Mouse (Mus musculus) forebrain, embryonic 11.5 days (tissue): ENCODE data around the gene Ociad2. TPM values are rescaled to one million over a fixed set of nuclear protein-coding genes. Genes with fewer than 3 reads are reported as not detected.

ENCODE experiments used
- ATAC-seq: fragments of 200-750 bp; cut with Nextera tagmentation; replicated peaks from 2 replicates; pipeline ENCODE4 v1.8.0; 2017; ENCODE audit warnings: moderate TSS enrichment; ENCODE audit not compliant: low FRiP score
- DNase-seq: peaks from one replicate; pipeline ENCODE4 v3.0.0-alpha.2; 2017; ENCODE audit warnings: low spot score
- H3K27ac ChIP-seq: fragments of 300-500 bp; sonication (generic); 2 replicates; pipeline ENCODE4 v1.5.1; 2014; ENCODE audit warnings: low read depth, low read length
- H3K27me3 ChIP-seq: fragments of 300-500 bp; sonication (generic); 2 replicates; pipeline ENCODE4 v1.6.1; 2014; ENCODE audit warnings: mild to moderate bottlenecking, low read length, mixed read lengths; ENCODE audit not compliant: control insufficient read depth, insufficient read depth
- H3K36me3 ChIP-seq: fragments of 300-500 bp; sonication (generic); 2 replicates; pipeline ENCODE4 v1.6.1; 2014; ENCODE audit warnings: mild to moderate bottlenecking, low read length, moderate library complexity, mixed read lengths; ENCODE audit not compliant: control insufficient read depth, insufficient read depth
- H3K4me1 ChIP-seq: fragments of 300-500 bp; sonication (generic); replicated peaks from 2 replicates; pipeline ENCODE4 v1.6.1; 2014; ENCODE audit warnings: low read length, mixed read lengths; ENCODE audit not compliant: control insufficient read depth, insufficient read depth
- H3K4me2 ChIP-seq: fragments of 300-500 bp; sonication (generic); 2 replicates; pipeline ENCODE4 v1.6.1; 2014; ENCODE audit warnings: low read depth, mild to moderate bottlenecking, low read length, moderate library complexity, mixed read lengths; ENCODE audit not compliant: severe bottlenecking
- H3K4me3 ChIP-seq: fragments of 300-500 bp; sonication (generic); 2 replicates; pipeline ENCODE4 v1.5.1; 2014; ENCODE audit warnings: low read depth, low read length
- H3K9ac ChIP-seq: fragments of 300-500 bp; sonication (generic); 2 replicates; pipeline ENCODE4 v1.6.1; 2014; ENCODE audit warnings: low read length
- H3K9me3 ChIP-seq: fragments of 300-500 bp; sonication (generic); 2 replicates; pipeline ENCODE4 v1.6.1; 2016; ENCODE audit warnings: low read length, mixed read lengths; ENCODE audit not compliant: control insufficient read depth
- WGBS: fragments of 180-500 bp; shearing (Covaris S2); extraction: QIAGEN DNeasy Blood & Tissue Kit; methylation state at CpG from one replicate; pipeline ENCODE4 v1.1.7; 2014; 5-methylcytosine and 5-hydroxymethylcytosine counted together
- polyA plus RNA-seq: library from polyadenylated mRNA; unstranded; fragments of >200 nt; fragmentation: Nextera tagmentation; extraction: Ambion mirVana; gene quantifications from 2 replicates; pipeline ENCODE4 v1.2.1, GENCODE M21; 2014

The Ociad2 gene
- polyA plus RNA-seq, 1 experiment from 2014 or later: 8.8 TPM

GRCm38 (mm10) chr5:73376041-73376440 lies 35.2 kb upstream of the Ociad2 start:
- ATAC-seq: no peak
- no peaks in the 10 kb centered on the region for H3K36me3 ChIP-seq
- no peak overlapping the region for H3K4me3 ChIP-seq
- H3K4me1 ChIP-seq: no peaks in the 10 kb centered on the region
- no peak for DNase-seq
- H3K9me3 ChIP-seq: no peaks in the 10 kb centered on the region
- H3K4me2 ChIP-seq: no peak overlapping the region
- H3K27me3 ChIP-seq: no peaks in the 10 kb centered on the region
- WGBS: 44% methylated on average over 9 of the region's 9 CpGs
- H3K9ac ChIP-seq: no peak overlapping the region
- H3K27ac ChIP-seq: no peak overlapping the region

GRCm38 (mm10) chr5:73373184-73373583 lies 32.4 kb upstream of the Ociad2 start:
- H3K4me2 ChIP-seq: no peak overlapping the region
- no peaks in the 10 kb centered on the region for H3K4me1 ChIP-seq
- H3K9me3 ChIP-seq: no peaks in the 10 kb centered on the region
- ATAC-seq: no peak
- H3K4me3 ChIP-seq: no peak overlapping the region
- H3K27ac ChIP-seq: no peak overlapping the region
- H3K36me3 ChIP-seq: no peaks in the 10 kb centered on the region
- no peak overlapping the region for H3K9ac ChIP-seq
- DNase-seq: no peak
- 77% methylated on average over 3 of the region's 3 CpGs for WGBS
- no peaks in the 10 kb centered on the region for H3K27me3 ChIP-seq

GRCm38 (mm10) chr5:73372601-73373000 lies 31.8 kb upstream of the Ociad2 start:
- no peaks in the 10 kb centered on the region for H3K27me3 ChIP-seq
- no peak overlapping the region for H3K27ac ChIP-seq
- H3K9ac ChIP-seq: no peak overlapping the region
- H3K4me3 ChIP-seq: no peak overlapping the region
- no peak overlapping the region for H3K4me2 ChIP-seq
- H3K36me3 ChIP-seq: no peaks in the 10 kb centered on the region
- no peak for ATAC-seq
- DNase-seq: no peak
- no peaks in the 10 kb centered on the region for H3K4me1 ChIP-seq
- 82% methylated on average over 5 of the region's 5 CpGs for WGBS
- no peaks in the 10 kb centered on the region for H3K9me3 ChIP-seq

- Histone ChIP-seq H3K9ac (no peak overlapping the region), H3K4me1 (no peaks in the 10 kb centered on the region), H3K4me2 (no peak overlapping the region), H3K36me3 (no peaks in the 10 kb centered on the region), H3K27me3 (no peaks in the 10 kb centered on the region), H3K4me3 (no peak overlapping the region), H3K27ac (no peak overlapping the region), H3K9me3 (no peaks in the 10 kb centered on the region)
- 59% methylated on average over 3 of the region's 3 CpGs for WGBS
- ATAC-seq (no peak), DNase-seq (no peak)
Measured at GRCm38 (mm10) chr5:73369731-73370130, 28.9 kb upstream of the Ociad2 start.

- DNase-seq: no peak
- Histone ChIP-seq H3K9me3 (no peaks in the 10 kb centered on the region), H3K36me3 (no peaks in the 10 kb centered on the region), H3K27ac (no peak overlapping the region), H3K9ac (no peak overlapping the region), H3K4me2 (no peak overlapping the region), H3K4me3 (no peak overlapping the region), H3K4me1 (no peaks in the 10 kb centered on the region), H3K27me3 (no peaks in the 10 kb centered on the region)
- WGBS: 65% methylated on average over 10 of the region's 10 CpGs
- ATAC-seq: no peak
Measured at GRCm38 (mm10) chr5:73368845-73369447, 28.1 kb upstream of the Ociad2 start.

- no peaks in the 10 kb centered on the region for H3K36me3 ChIP-seq
- no peak overlapping the region for H3K9ac ChIP-seq
- ATAC-seq: no peak
- WGBS: 68% methylated on average over 4 of the region's 4 CpGs
- H3K4me3 ChIP-seq: no peak overlapping the region
- DNase-seq: no peak
- no peaks in the 10 kb centered on the region for H3K4me1 ChIP-seq
- no peak overlapping the region for H3K27ac ChIP-seq
- no peaks in the 10 kb centered on the region for H3K9me3 ChIP-seq
- H3K4me2 ChIP-seq: no peak overlapping the region
- no peaks in the 10 kb centered on the region for H3K27me3 ChIP-seq
Measured at GRCm38 (mm10) chr5:73367906-73368305, 27.1 kb upstream of the Ociad2 start.

GRCm38 (mm10) chr5:73364107-73364864 lies 23.5 kb upstream of the Ociad2 start:
- 92% methylated on average over 2 of the region's 2 CpGs for WGBS
- ATAC-seq: no peak
- Histone ChIP-seq H3K27ac (no peak overlapping the region), H3K27me3 (no peaks in the 10 kb centered on the region), H3K9ac (no peak overlapping the region), H3K36me3 (no peaks in the 10 kb centered on the region), H3K9me3 (no peaks in the 10 kb centered on the region), H3K4me2 (no peak overlapping the region), H3K4me1 (no peaks in the 10 kb centered on the region; the same call in 1 of the 2 replicates), H3K4me3 (no peak overlapping the region)
- DNase-seq: no peak

GRCm38 (mm10) chr5:73362791-73363190 lies 22.0 kb upstream of the Ociad2 start:
- DNase-seq: no peak
- H3K4me1 ChIP-seq: no peaks in the 10 kb centered on the region; the same call in 1 of the 2 replicates
- H3K27ac ChIP-seq: no peak overlapping the region
- H3K27me3 ChIP-seq: no peaks in the 10 kb centered on the region
- no peaks in the 10 kb centered on the region for H3K36me3 ChIP-seq
- no peaks in the 10 kb centered on the region for H3K9me3 ChIP-seq
- no peak overlapping the region for H3K9ac ChIP-seq
- 92% methylated on average over 5 of the region's 5 CpGs for WGBS
- ATAC-seq: no peak
- no peak overlapping the region for H3K4me3 ChIP-seq
- H3K4me2 ChIP-seq: no peak overlapping the region

- WGBS: 91% methylated on average over 7 of the region's 7 CpGs
- no peak for ATAC-seq
Measured at GRCm38 (mm10) chr5:73362338-73362737, 21.5 kb upstream of the Ociad2 start.

More at GRCm38 (mm10) chr5:73362338-73362737, 21.5 kb upstream of the Ociad2 start:
- H3K9me3 ChIP-seq: no peaks in the 10 kb centered on the region
- H3K4me3 ChIP-seq: no peak overlapping the region
- H3K4me2 ChIP-seq: no peak overlapping the region
- no peak overlapping the region for H3K27ac ChIP-seq
- H3K36me3 ChIP-seq: no peaks in the 10 kb centered on the region
- H3K9ac ChIP-seq: no peak overlapping the region
- H3K27me3 ChIP-seq: no peaks in the 10 kb centered on the region
- no peaks in the 10 kb centered on the region; the same call in 1 of the 2 replicates for H3K4me1 ChIP-seq
- no peak for DNase-seq
